Mouse (Mus musculus) lung, postnatal 4 days (tissue): ENCODE measurements around the gene Adcy5.

Source experiments
- DNase-seq, 2 experiments: peaks; one replicate each; pipeline ENCODE4 v3.0.0; 2021

Gene Adcy5

DNA sequence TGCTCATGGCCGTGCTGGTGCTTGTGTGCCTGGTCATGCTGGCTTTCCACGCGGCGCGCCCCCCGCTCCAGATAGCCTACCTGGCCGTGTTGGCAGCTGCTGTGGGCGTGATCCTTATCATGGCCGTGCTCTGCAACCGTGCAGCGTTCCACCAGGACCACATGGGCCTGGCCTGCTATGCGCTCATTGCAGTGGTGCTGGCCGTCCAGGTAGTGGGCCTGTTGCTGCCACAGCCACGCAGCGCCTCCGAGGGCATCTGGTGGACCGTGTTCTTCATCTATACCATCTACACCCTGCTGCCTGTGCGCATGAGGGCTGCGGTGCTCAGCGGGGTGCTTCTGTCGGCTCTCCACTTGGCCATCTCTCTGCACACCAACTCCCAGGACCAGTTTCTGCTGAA, 2.2 kb downstream of the Adcy5 start:
- no peak for DNase-seq

GRCm38 (mm10) chr16:35159532-35159931, 4.9 kb downstream of the Adcy5 start:
- no peak for DNase-seq

DNA sequence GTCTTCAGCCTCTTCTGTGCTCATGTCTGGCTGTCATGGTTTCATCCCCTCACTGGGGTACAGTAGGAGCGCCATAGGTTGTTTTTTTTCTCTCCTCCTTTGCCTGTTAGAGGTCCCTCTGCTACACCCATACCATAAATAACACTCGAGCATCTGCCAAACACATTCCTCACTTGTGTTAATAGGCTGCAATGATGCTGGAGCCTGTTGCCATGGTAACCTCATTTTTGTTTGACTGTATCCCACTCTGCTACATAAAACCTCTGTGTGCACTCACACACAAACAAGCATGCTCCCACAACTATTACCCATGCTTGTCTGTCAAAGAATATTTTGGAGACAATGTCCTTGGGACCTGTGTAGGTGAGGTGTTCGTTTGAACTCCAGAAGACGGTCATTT, 5.3 kb downstream of the Adcy5 start:
- DNase-seq = no peak

DNA sequence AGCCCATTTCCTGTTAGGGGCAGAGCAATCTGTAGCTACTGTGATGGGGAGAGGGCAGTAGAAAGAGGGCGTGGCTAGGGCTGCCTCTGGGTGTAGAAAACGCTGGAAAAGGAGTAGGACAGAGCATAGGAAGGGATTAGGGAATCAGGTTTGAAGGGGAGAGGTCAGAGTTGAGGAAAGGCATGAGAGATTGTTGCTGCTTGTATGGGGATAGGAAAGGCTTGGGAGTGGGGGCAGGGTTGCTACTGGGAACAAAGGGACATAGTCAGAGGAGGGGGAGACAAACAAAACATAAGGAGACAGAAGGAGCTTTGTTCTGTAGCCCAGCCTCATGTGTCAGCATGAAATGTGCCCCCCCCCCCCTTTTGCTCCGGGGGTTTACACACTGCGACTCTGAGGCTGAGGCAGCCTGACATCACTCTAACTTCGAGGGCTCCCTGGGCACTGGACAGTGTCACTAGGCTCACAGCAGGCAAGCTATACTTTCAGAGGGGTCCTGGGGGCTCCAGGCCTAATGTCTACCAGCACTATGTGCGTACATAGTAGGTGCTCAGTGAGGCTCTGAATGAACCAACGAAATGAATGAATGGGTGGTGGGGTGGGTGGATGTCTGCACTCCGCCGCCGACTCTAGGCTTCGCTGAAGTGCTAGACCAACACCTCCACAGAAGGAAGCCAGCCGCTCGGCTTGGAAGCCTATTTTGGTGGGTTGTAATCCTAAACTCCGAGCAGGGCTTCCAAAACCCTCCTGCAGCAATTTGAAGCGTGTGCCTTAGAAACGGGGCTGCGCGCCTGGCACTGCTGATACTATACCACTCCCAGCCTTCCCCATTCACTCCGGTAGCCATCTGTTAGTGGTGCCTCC, 9.9 kb downstream of the Adcy5 start:
- DNase-seq = no peak

DNA sequence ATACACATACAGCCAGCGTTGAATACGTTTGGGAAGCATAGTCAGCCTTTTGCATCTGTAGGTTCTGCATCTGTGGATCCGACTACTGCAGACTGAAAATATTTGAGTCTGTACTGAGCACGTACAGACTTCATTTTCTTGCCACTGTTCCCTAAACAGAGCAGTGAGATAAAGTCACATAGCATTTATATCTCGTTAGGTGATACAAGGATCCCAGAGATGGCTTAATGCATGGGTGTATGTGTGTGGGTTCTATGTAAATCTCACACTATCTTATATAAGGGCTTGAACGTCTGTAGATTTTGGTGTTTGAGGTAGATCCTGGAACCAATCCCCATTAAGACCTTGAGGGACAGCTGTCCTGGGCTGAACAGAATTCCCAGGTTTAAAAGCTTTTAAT, 10.7 kb downstream of the Adcy5 start:
- no peak for DNase-seq

- no peak for DNase-seq
Observed at GRCm38 (mm10) chr16:35165788-35166187, 11.1 kb downstream of the Adcy5 start.

DNA sequence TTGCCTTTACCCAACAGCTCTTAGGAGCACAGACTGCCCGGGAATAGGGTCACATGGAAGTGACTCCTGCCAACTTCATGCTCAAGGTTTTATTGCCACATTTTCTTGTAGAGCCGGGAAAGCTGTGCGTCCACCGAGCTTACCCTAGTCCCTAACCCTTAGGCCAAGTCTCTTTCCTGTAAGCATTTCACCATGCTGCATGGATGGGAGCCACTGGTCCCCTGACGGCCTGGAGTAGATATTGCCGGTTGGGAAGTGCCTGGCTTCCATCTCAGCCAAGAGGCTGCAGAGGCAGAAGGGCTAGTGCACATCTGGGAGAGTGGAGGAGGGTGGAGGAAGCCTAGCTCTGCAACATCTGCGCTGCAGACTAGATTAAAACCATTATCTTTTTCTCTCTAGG, 14.8 kb downstream of the Adcy5 start:
- DNase-seq = no peak

DNA sequence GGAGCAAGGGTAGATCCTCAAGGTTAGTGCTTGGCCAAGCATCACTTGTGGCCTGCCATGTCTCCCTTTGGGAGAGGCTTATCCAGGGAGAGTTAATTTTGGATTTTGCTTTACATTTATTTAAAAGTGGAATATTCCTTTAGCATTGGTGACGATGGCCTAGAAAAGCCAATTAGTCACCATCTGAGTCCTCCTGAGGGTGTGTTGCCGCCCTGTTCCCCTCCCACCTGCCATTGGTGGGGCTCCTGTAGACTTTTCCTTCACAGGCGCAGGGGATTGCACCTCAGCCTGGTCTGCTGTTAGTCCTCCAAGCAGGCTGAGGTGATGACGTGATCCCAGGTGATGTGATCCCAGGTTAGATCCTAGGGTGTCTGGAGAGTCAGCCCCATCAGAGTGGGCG, 17.5 kb downstream of the Adcy5 start:
- DNase-seq = no peak

GRCm38 (mm10) chr16:35178516-35178915, 23.8 kb downstream of the Adcy5 start:
- DNase-seq = no peak

DNA sequence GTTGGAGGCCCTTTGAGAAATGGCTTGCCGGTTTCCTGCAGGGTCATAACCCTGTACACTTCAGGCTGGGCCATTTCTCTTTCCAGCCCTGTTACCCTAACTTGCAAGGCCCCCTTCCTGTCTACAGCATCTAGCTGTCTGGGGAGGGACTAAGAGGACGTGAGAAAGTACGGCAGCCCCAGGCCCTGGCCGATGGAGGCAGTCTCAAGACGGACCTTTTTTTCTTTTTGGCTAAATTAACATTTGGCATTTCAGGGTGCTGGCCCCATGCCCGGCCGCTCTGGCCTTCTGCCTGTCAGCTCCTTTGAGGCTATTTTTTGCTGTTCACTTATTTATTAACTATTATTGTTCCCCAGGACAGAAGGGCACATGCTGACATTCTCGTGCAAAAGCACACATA, 24.4 kb downstream of the Adcy5 start:
- DNase-seq = peak; percentile 74 to 81

DNA sequence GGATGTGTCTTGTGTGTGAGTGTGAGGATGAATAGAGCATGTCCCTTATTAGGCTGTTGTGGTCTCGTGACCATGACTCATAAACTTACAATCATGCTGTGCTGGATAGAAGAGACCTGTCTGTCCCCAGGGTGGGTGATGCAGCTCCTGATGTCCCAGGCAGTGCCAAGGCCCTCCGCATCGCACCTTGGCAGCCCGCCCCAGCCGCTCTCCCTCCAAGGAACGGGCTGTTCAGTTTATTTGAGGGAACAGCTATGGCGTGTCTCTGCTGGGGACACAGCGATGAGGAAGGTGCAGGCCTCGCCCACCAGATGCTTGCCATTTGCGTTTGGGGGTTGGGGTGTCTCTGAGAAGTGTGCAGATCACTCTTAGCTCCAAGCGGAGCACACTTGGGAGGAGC, 28.5 kb downstream of the Adcy5 start:
- peak; percentile 9 to 55 for DNase-seq

DNA sequence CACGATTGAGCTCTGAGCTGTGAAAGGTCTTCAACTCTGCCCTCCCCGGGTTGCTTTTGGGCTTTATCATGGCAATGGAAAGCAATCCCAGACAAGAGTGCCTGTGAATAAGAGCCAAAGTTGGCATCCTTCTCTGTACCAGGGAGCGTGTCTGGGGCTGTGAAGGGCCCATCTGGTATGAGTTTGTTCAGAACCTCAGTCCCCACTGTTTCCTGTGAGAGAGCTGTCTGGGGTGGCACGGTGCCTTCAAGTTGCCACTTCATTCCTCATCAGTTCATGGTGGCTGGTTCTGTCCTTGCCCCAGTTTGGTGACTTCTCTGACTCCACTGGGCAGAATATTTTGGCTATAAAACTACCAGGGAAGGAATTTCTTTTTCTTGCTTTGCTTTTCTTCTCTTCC, 33.4 kb downstream of the Adcy5 start:
- DNase-seq = no peak

DNA sequence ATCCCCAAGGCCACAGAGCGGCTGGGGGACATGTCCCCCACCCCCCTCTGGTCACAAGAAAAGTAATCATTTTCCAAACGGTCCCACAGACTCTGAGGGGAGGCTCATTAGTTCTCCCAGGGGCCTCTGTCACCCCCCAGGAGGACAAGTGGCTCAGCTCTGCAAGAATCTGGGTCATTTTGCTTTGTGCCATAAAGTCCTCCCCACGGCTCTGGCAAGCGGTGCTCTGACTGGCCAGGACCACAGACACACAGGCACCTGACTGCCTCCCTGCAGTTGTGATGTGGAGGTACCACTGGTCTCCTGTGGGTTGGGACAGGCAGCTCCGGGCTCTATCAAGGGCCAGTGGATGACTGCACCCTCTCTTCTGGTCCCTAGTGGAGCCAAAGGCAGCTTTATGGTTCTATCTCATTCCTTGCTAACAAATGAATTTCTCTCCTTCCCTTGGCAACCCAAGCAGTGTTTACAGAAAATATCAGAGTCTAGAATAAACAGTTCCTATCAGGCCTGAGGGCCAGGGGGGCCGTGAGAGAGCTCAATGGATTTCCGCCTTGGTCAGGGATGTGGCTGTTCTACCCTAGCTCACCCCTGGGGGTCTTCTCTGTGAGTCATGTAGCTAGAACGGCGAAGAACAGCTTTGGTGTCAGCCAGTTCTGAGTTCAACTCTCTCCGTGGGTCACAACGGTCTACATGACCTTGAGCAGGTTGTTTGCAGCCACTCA, 34.9 kb downstream of the Adcy5 start:
- peak in 1 of 2 experiments; percentile 47 for DNase-seq

- no peak for DNase-seq
Observed at GRCm38 (mm10) chr16:35190777-35191176, 36.1 kb downstream of the Adcy5 start.

GRCm38 (mm10) chr16:35191271-35191670, 36.6 kb downstream of the Adcy5 start:
- DNase-seq = no peak

- DNase-seq = peak in 1 of 2 experiments; percentile 52
Observed at GRCm38 (mm10) chr16:35192471-35192870, 37.8 kb downstream of the Adcy5 start.

- DNase-seq = no peak
Observed at GRCm38 (mm10) chr16:35193357-35193756, 38.7 kb downstream of the Adcy5 start.

GRCm38 (mm10) chr16:35199721-35200431, 45.2 kb downstream of the Adcy5 start:
- DNase-seq = peak; percentile 57 to 83

DNA sequence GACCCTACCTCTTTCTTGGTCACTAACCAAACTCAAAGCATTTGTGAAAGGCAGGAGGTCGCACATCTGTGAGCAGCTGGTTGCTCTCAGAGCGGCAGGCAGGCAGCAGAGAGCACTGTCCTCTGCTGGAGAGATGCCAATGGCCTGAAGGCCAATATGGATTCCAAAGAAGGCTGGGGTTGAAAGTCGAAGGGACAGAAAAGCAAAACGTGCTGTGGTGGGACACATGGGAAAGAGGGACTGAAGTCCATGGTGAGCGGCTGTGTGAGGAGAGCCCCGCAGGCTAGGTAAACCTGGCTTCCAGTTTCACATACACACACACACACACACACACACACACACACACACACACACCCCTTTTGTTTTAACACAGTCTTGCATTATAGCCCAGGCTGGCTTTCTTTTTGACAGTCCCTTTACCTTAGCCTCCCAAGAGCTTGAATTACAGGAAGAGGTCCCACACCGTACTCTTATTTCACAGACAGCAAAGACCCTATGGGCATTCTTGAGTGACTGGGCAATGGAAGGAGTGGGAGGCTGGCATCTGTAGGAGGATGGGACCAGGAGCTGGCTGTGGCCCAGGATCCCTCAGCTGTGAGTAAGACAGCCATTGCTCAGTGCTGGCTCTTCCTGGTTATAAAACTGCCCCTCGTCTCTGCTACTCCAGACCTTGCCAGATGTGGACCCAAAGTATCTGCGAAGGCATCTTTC, 45.9 kb downstream of the Adcy5 start:
- DNase-seq = peak; percentile 40 to 65

- no peak for DNase-seq
Observed at GRCm38 (mm10) chr16:35201281-35201680, 46.6 kb downstream of the Adcy5 start.

GRCm38 (mm10) chr16:35203511-35203910, 48.8 kb downstream of the Adcy5 start:
- no peak for DNase-seq

DNA sequence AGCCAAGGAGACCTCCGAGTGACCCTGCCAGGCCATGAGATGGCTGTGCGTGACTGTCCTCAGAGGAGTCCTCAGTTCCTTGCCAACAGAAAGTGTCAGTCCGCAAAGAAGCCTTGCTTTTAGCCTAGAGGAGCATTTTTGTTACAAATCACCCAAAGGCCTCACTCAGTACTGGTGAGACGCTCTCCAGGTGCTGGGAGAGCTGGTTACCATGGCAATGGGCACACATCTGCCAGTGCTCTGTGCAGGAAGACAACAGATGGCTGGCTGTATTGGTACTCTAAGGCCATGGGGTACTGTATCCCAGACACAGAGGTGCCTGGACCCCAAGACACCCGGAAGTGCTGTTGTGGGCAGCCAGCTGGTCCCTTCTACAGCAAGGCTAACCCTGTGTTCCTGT, 51.0 kb downstream of the Adcy5 start:
- DNase-seq = no peak

- no peak for DNase-seq
Observed at GRCm38 (mm10) chr16:35206426-35206825, 51.7 kb downstream of the Adcy5 start.
